Mouse (Mus musculus): Measurements from ENCODE around the gene Tpbg. TPM values are rescaled to one million over a fixed set of nuclear protein-coding genes. Genes with fewer than 3 reads are reported as not detected.

Gene Tpbg
- polyA plus RNA-seq, 1 experiment from 2014 or later = 20.2 TPM

- no peak overlapping the region for H3K9ac ChIP-seq (replicated peaks; ENCODE audit: low read length)
- H3K27me3 ChIP-seq (ENCODE audit: control insufficient read depth, insufficient read depth, low read length) = no peaks in the 10 kb centered on the region; the same call in 1 of the 2 replicates
- peak overlapping the region; percentile 99 for H3K4me2 ChIP-seq (ENCODE audit: low read length)
- no peaks in the 10 kb centered on the region for H3K36me3 ChIP-seq (ENCODE audit: control insufficient read depth, insufficient read depth, low read length)
- no peaks in the 10 kb centered on the region for H3K9me3 ChIP-seq (ENCODE audit: control insufficient read depth, low read length)
- no peak for ATAC-seq (ENCODE audit: low FRiP score, low TSS enrichment)
- peak; percentile 67 for DNase-seq
- H3K4me3 ChIP-seq (replicated peaks; ENCODE audit: low read depth, low read length) = peak overlapping the region; percentile 63
- H3K27ac ChIP-seq (replicated peaks; ENCODE audit: low read depth, low read length) = no peak overlapping the region
- peaks cover 11% of the 10 kb centered on the region; the same call in 1 of the 2 replicates for H3K4me1 ChIP-seq (ENCODE audit: control insufficient read depth, insufficient read depth, low read length)
- WGBS = under 1% methylated on average over 16 of the region's 16 CpGs
These were observed 289 bp upstream of the Tpbg start for GRCm38 (mm10) chr9:85841891-85842290.

- peak overlapping the region; percentile 52 for H3K9ac ChIP-seq (replicated peaks; ENCODE audit: low read length)
- H3K4me2 ChIP-seq (ENCODE audit: low read length) = peak overlapping the region; percentile 99
- no peaks in the 10 kb centered on the region for H3K9me3 ChIP-seq (ENCODE audit: control insufficient read depth, low read length)
- H3K36me3 ChIP-seq (ENCODE audit: control insufficient read depth, insufficient read depth, low read length) = no peaks in the 10 kb centered on the region
- DNase-seq = peak; percentile 68
- H3K27ac ChIP-seq (replicated peaks; ENCODE audit: low read depth, low read length) = peak overlapping the region; percentile 42
- peak; percentile 65 for ATAC-seq (ENCODE audit: low FRiP score, low TSS enrichment)
- WGBS = under 1% methylated on average over 63 of the region's 65 CpGs
- no peaks in the 10 kb centered on the region; the same call in 1 of the 2 replicates for H3K27me3 ChIP-seq (ENCODE audit: control insufficient read depth, insufficient read depth, low read length)
- H3K4me3 ChIP-seq (replicated peaks; ENCODE audit: low read depth, low read length) = peak overlapping the region; percentile 63
- H3K4me1 ChIP-seq (ENCODE audit: control insufficient read depth, insufficient read depth, low read length) = peaks cover 11% of the 10 kb centered on the region; the same call in 1 of the 2 replicates
These were observed 1.1 kb downstream of the Tpbg start for GRCm38 (mm10) chr9:85843031-85843890.

GRCm38 (mm10) chr9:85843891-85844646 lies 1.9 kb downstream of the Tpbg start:
- H3K27ac ChIP-seq (replicated peaks; ENCODE audit: low read depth, low read length) = peak overlapping the region; percentile 42
- no peaks in the 10 kb centered on the region; the same call in 1 of the 2 replicates for H3K27me3 ChIP-seq (ENCODE audit: control insufficient read depth, insufficient read depth, low read length)
- peak overlapping the region; percentile 52 for H3K9ac ChIP-seq (replicated peaks; ENCODE audit: low read length)
- ATAC-seq (ENCODE audit: low FRiP score, low TSS enrichment) (peak; percentile 67), DNase-seq (peak; percentile 76)
- no peaks in the 10 kb centered on the region for H3K36me3 ChIP-seq (ENCODE audit: control insufficient read depth, insufficient read depth, low read length)
- H3K4me2 ChIP-seq (ENCODE audit: low read length) = peak overlapping the region; percentile 99
- WGBS = 1% methylated on average over 80 of the region's 80 CpGs
- peak overlapping the region; percentile 63 for H3K4me3 ChIP-seq (replicated peaks; ENCODE audit: low read depth, low read length)
- H3K4me1 ChIP-seq (ENCODE audit: control insufficient read depth, insufficient read depth, low read length) = peaks cover 11% of the 10 kb centered on the region; the same call in 1 of the 2 replicates
- no peaks in the 10 kb centered on the region for H3K9me3 ChIP-seq (ENCODE audit: control insufficient read depth, low read length)

DNA sequence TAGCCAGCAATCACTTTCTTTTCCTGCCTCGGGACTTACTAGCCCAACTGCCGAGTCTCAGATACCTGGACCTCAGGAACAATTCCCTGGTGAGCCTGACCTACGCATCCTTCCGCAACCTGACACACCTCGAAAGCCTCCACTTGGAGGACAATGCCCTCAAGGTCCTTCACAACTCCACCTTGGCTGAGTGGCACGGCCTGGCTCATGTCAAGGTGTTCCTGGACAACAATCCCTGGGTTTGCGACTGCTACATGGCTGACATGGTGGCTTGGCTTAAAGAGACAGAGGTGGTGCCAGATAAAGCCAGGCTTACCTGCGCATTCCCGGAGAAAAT lies 2.4 kb downstream of the Tpbg start:
- Histone ChIP-seq H3K9ac (replicated peaks; ENCODE audit: low read length) (peak overlapping the region; percentile 52), H3K4me1 (ENCODE audit: control insufficient read depth, insufficient read depth, low read length) (peaks cover 11% of the 10 kb centered on the region; the same call in 1 of the 2 replicates), H3K4me3 (replicated peaks; ENCODE audit: low read depth, low read length) (peak overlapping the region; percentile 63), H3K27me3 (ENCODE audit: control insufficient read depth, insufficient read depth, low read length) (no peaks in the 10 kb centered on the region; the same call in 1 of the 2 replicates), H3K9me3 (ENCODE audit: control insufficient read depth, low read length) (no peaks in the 10 kb centered on the region), H3K36me3 (ENCODE audit: control insufficient read depth, insufficient read depth, low read length) (no peaks in the 10 kb centered on the region), H3K27ac (replicated peaks; ENCODE audit: low read depth, low read length) (no peak overlapping the region), H3K4me2 (ENCODE audit: low read length) (peak overlapping the region; percentile 99)
- 55% methylated on average over 9 of the region's 9 CpGs for WGBS
- ATAC-seq (ENCODE audit: low FRiP score, low TSS enrichment) = no peak
- DNase-seq = no peak

- H3K4me2 ChIP-seq (ENCODE audit: low read length) = peak overlapping the region; percentile 20; the same call in 1 of the 2 replicates
- DNase-seq (no peak), ATAC-seq (ENCODE audit: low FRiP score, low TSS enrichment) (no peak)
- peaks cover 11% of the 10 kb centered on the region; the same call in 1 of the 2 replicates for H3K4me1 ChIP-seq (ENCODE audit: control insufficient read depth, insufficient read depth, low read length)
- no peaks in the 10 kb centered on the region for H3K27me3 ChIP-seq (ENCODE audit: control insufficient read depth, insufficient read depth, low read length)
- no peak overlapping the region for H3K27ac ChIP-seq (replicated peaks; ENCODE audit: low read depth, low read length)
- H3K9me3 ChIP-seq (ENCODE audit: control insufficient read depth, low read length) = no peaks in the 10 kb centered on the region
- H3K9ac ChIP-seq (replicated peaks; ENCODE audit: low read length) = no peak overlapping the region
- H3K4me3 ChIP-seq (replicated peaks; ENCODE audit: low read depth, low read length) = no peak overlapping the region
- no peaks in the 10 kb centered on the region for H3K36me3 ChIP-seq (ENCODE audit: control insufficient read depth, insufficient read depth, low read length)
- 55% methylated on average over 2 of the region's 2 CpGs for WGBS
These were observed 4.0 kb downstream of the Tpbg start for GRCm38 (mm10) chr9:85846186-85846585.

GRCm38 (mm10) chr9:85854780-85855179 lies 12.6 kb downstream of the Tpbg start:
- 95% methylated on average over 4 of the region's 4 CpGs for WGBS
- no peak overlapping the region for H3K4me3 ChIP-seq (replicated peaks; ENCODE audit: low read depth, low read length)
- ATAC-seq (ENCODE audit: low FRiP score, low TSS enrichment) = no peak
- no peak for DNase-seq
- H3K36me3 ChIP-seq (ENCODE audit: control insufficient read depth, insufficient read depth, low read length) = no peaks in the 10 kb centered on the region
- no peak overlapping the region for H3K9ac ChIP-seq (replicated peaks; ENCODE audit: low read length)
- no peaks in the 10 kb centered on the region for H3K27me3 ChIP-seq (ENCODE audit: control insufficient read depth, insufficient read depth, low read length)
- no peaks in the 10 kb centered on the region for H3K4me1 ChIP-seq (ENCODE audit: control insufficient read depth, insufficient read depth, low read length)
- no peak overlapping the region for H3K4me2 ChIP-seq (ENCODE audit: low read length)
- H3K27ac ChIP-seq (replicated peaks; ENCODE audit: low read depth, low read length) = no peak overlapping the region
- H3K9me3 ChIP-seq (ENCODE audit: control insufficient read depth, low read length) = no peaks in the 10 kb centered on the region

GRCm38 (mm10) chr9:85856511-85856910 lies 14.3 kb downstream of the Tpbg start:
- Histone ChIP-seq H3K27ac (replicated peaks; ENCODE audit: low read depth, low read length) (no peak overlapping the region), H3K36me3 (ENCODE audit: control insufficient read depth, insufficient read depth, low read length) (no peaks in the 10 kb centered on the region), H3K4me3 (replicated peaks; ENCODE audit: low read depth, low read length) (no peak overlapping the region), H3K27me3 (ENCODE audit: control insufficient read depth, insufficient read depth, low read length) (no peaks in the 10 kb centered on the region), H3K4me1 (ENCODE audit: control insufficient read depth, insufficient read depth, low read length) (no peaks in the 10 kb centered on the region), H3K9ac (replicated peaks; ENCODE audit: low read length) (no peak overlapping the region), H3K9me3 (ENCODE audit: control insufficient read depth, low read length) (no peaks in the 10 kb centered on the region), H3K4me2 (ENCODE audit: low read length) (no peak overlapping the region)
- WGBS = 71% methylated on average over 6 of the region's 6 CpGs
- no peak for DNase-seq
- ATAC-seq (ENCODE audit: low FRiP score, low TSS enrichment) = no peak

GRCm38 (mm10) chr9:85861065-85861464 lies 18.9 kb downstream of the Tpbg start:
- H3K27me3 ChIP-seq (ENCODE audit: control insufficient read depth, insufficient read depth, low read length) = no peaks in the 10 kb centered on the region
- no peak overlapping the region for H3K4me2 ChIP-seq (ENCODE audit: low read length)
- 42% methylated on average over 4 of the region's 4 CpGs for WGBS
- no peaks in the 10 kb centered on the region for H3K36me3 ChIP-seq (ENCODE audit: control insufficient read depth, insufficient read depth, low read length)
- H3K4me3 ChIP-seq (replicated peaks; ENCODE audit: low read depth, low read length) = no peak overlapping the region
- DNase-seq (no peak), ATAC-seq (ENCODE audit: low FRiP score, low TSS enrichment) (no peak)
- H3K4me1 ChIP-seq (ENCODE audit: control insufficient read depth, insufficient read depth, low read length) = no peaks in the 10 kb centered on the region
- H3K27ac ChIP-seq (replicated peaks; ENCODE audit: low read depth, low read length) = no peak overlapping the region
- H3K9me3 ChIP-seq (ENCODE audit: control insufficient read depth, low read length) = no peaks in the 10 kb centered on the region
- H3K9ac ChIP-seq (replicated peaks; ENCODE audit: low read length) = no peak overlapping the region

All from midbrain, embryonic 14.5 days (tissue).